Mouse (Mus musculus) heart, postnatal 0 days (tissue): ENCODE measurements around the gene 2310003L06Rik.

Source experiments
- CTCF ChIP-seq: IDR thresholded peaks from 2 replicates; pipeline ENCODE4 v1.5.1; 2016; ENCODE audit warnings: antibody characterized with exemption, control low read depth, low read depth
- EP300 ChIP-seq: IDR thresholded peaks from 2 replicates; pipeline ENCODE4 v1.6.1; 2016; ENCODE audit warnings: antibody characterized with exemption, low read depth

GRCm38 (mm10) chr5:87951836-87952235, 17.4 kb upstream of the 2310003L06Rik start:
- no peak for TF ChIP-seq CTCF
- TF ChIP-seq EP300 = no peak
